Mouse (Mus musculus): ENCODE measurements at regions not wholly inside any gene's neighbourhood (a gene's known extent, or its start where the extent isn't known, plus 50 kb on each side); places are given as distances from the start of the nearest gene placed in this dataset.

DNA sequence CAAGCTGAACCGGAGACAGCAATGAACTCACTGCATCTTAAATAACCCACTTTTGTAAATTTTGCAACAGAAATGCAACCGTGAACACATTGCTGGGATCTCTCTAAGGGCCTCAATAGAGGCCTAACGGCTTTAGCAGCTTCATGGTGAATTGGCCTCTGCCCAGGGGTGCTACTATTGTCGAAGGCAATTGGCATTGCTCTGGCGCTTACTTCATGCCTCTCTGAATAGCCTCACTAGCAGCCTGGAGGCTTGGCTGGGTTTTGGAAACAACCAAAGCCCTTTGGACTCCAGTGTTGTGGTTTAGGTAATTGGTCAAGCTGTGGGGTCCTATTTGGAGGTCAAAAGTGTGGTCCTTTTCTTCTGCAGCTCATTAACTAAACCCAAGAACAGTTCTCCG, 382.3 kb downstream of the Mllt3 start:
- Histone ChIP-seq H3K4me1 (ENCODE audit: control insufficient read depth in 2 of 2, insufficient read depth in 2 of 2, low read length in 2 of 2, poor library complexity in 1 of 2) (peaks cover 0 to 3% of the 10 kb centered on the region in 2 experiments; a peak in 1 of 4 replicates), H3K4me3 (ENCODE audit: insufficient read depth in 1 of 2, low read depth in 1 of 2, low read length in 2 of 2, poor library complexity in 1 of 2, severe bottlenecking in 1 of 2) (no peak overlapping the region), H3K27ac (ENCODE audit: insufficient read depth, low read depth, low read length, poor library complexity, severe bottlenecking) (no peak overlapping the region), H3K36me3 (ENCODE audit: control insufficient read depth, insufficient read depth, low read length, poor library complexity, severe bottlenecking) (no peaks in the 10 kb centered on the region), H3K9me3 (ENCODE audit: control insufficient read depth, insufficient read depth, low read depth, low read length) (no peaks in the 10 kb centered on the region), H3K9ac (ENCODE audit: insufficient read depth, low read depth, low read length, poor library complexity, severe bottlenecking) (no peak overlapping the region)
- no peak for TF ChIP-seq CHD2 (IDR thresholded peaks at IDR 0.05; ENCODE audit: low read depth, low read length)
- TF ChIP-seq MAFK (IDR thresholded peaks at IDR 0.05; ENCODE audit: insufficient read depth, low read depth, low read length) = no peak
- no peak for TF ChIP-seq ZNF384 (IDR thresholded peaks at IDR 0.05; ENCODE audit: low read depth, low read length)
- no peak for TF ChIP-seq ZC3H11A (IDR thresholded peaks at IDR 0.05; ENCODE audit: borderline replicate concordance, low read depth, low read length)
- no peak for TF ChIP-seq HCFC1 (IDR thresholded peaks at IDR 0.05; ENCODE audit: borderline replicate concordance, insufficient read depth, low read length)
- DNase-seq (ENCODE audit: low read depth, low spot score) = no peak
- in situ Hi-C loops (cut with MboI; ENCODE audit: low sequenced_read_pairs in 2 of 2, unreplicated experiment in 2 of 2) = no loop called here

DNA sequence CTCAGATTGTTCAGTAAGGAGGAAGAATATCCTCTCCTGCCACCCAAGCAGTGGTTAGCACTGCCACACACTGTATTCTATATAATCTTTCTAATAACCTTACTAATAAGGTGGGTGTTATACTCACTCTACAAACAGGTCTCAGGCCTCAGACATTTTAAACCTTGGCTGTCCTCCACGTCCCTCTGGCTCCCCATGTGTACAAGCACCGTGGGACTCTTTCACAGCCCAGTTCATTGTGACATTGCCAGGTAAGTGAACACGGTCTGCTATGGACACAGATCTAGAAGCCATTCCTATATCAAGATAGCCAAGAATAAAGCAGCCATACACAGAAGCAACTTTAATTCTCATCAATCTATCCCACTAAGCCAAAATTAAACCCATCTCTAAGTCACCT, 382.8 kb downstream of the Mllt3 start:
- Histone ChIP-seq H3K9me3 (ENCODE audit: control insufficient read depth, insufficient read depth, low read depth, low read length) (no peaks in the 10 kb centered on the region), H3K4me1 (ENCODE audit: control insufficient read depth in 2 of 2, insufficient read depth in 2 of 2, low read length in 2 of 2, poor library complexity in 1 of 2) (peaks cover 0 to 3% of the 10 kb centered on the region in 2 experiments; a peak in 1 of 4 replicates), H3K9ac (ENCODE audit: insufficient read depth, low read depth, low read length, poor library complexity, severe bottlenecking) (no peak overlapping the region), H3K27ac (ENCODE audit: insufficient read depth, low read depth, low read length, poor library complexity, severe bottlenecking) (no peak overlapping the region), H3K36me3 (ENCODE audit: control insufficient read depth, insufficient read depth, low read length, poor library complexity, severe bottlenecking) (no peaks in the 10 kb centered on the region), H3K4me3 (ENCODE audit: insufficient read depth in 1 of 2, low read depth in 1 of 2, low read length in 2 of 2, poor library complexity in 1 of 2, severe bottlenecking in 1 of 2) (no peak overlapping the region)
- no peak for DNase-seq (ENCODE audit: low read depth, low spot score)
- TF ChIP-seq CHD2 (IDR thresholded peaks at IDR 0.05; ENCODE audit: low read depth, low read length) (no peak), ZC3H11A (IDR thresholded peaks at IDR 0.05; ENCODE audit: borderline replicate concordance, low read depth, low read length) (no peak), MAFK (IDR thresholded peaks at IDR 0.05; ENCODE audit: insufficient read depth, low read depth, low read length) (no peak), ZNF384 (IDR thresholded peaks at IDR 0.05; ENCODE audit: low read depth, low read length) (no peak), HCFC1 (IDR thresholded peaks at IDR 0.05; ENCODE audit: borderline replicate concordance, insufficient read depth, low read length) (no peak)
- in situ Hi-C loops (cut with MboI; ENCODE audit: low sequenced_read_pairs in 2 of 2, unreplicated experiment in 2 of 2) = no loop called here

DNA sequence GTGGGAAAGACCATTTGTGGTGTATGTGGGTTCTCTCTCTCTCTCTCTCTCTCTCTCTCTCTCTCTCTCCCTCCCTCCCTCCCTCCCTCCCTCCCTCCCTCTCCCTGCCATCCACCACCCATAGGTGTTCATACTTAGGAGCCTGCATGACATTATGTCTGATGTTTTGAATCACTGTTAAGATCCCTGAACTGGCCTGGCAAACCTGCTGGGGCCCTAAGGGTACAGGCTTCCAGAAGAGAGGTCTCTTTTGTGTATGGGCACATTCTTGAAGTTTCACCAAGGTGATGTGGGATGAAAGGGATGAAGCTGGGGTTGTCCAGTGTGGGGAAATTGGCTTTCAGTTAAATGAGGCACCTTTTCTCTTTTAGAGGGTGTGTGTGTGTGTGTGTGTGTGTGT, 384.2 kb downstream of the Mllt3 start:
- peaks cover 0 to 3% of the 10 kb centered on the region in 2 experiments; a peak in 1 of 4 replicates for H3K4me1 ChIP-seq (ENCODE audit: control insufficient read depth in 2 of 2, insufficient read depth in 2 of 2, low read length in 2 of 2, poor library complexity in 1 of 2)
- H3K27ac ChIP-seq (ENCODE audit: insufficient read depth, low read depth, low read length, poor library complexity, severe bottlenecking) = no peak overlapping the region
- in situ Hi-C loops (cut with MboI; ENCODE audit: low sequenced_read_pairs in 2 of 2, unreplicated experiment in 2 of 2) = no loop called here
- no peak for TF ChIP-seq CHD2 (IDR thresholded peaks at IDR 0.05; ENCODE audit: low read depth, low read length)
- no peak for TF ChIP-seq ZC3H11A (IDR thresholded peaks at IDR 0.05; ENCODE audit: borderline replicate concordance, low read depth, low read length)
- no peak for TF ChIP-seq ZNF384 (IDR thresholded peaks at IDR 0.05; ENCODE audit: low read depth, low read length)
- TF ChIP-seq HCFC1 (IDR thresholded peaks at IDR 0.05; ENCODE audit: borderline replicate concordance, insufficient read depth, low read length) = no peak
- TF ChIP-seq MAFK (IDR thresholded peaks at IDR 0.05; ENCODE audit: insufficient read depth, low read depth, low read length) = no peak
- H3K9ac ChIP-seq (ENCODE audit: insufficient read depth, low read depth, low read length, poor library complexity, severe bottlenecking) = no peak overlapping the region
- no peaks in the 10 kb centered on the region for H3K36me3 ChIP-seq (ENCODE audit: control insufficient read depth, insufficient read depth, low read length, poor library complexity, severe bottlenecking)
- H3K9me3 ChIP-seq (ENCODE audit: control insufficient read depth, insufficient read depth, low read depth, low read length) = no peaks in the 10 kb centered on the region
- DNase-seq (ENCODE audit: low read depth, low spot score) = no peak
- no peak overlapping the region for H3K4me3 ChIP-seq (ENCODE audit: insufficient read depth in 1 of 2, low read depth in 1 of 2, low read length in 2 of 2, poor library complexity in 1 of 2, severe bottlenecking in 1 of 2)

DNA sequence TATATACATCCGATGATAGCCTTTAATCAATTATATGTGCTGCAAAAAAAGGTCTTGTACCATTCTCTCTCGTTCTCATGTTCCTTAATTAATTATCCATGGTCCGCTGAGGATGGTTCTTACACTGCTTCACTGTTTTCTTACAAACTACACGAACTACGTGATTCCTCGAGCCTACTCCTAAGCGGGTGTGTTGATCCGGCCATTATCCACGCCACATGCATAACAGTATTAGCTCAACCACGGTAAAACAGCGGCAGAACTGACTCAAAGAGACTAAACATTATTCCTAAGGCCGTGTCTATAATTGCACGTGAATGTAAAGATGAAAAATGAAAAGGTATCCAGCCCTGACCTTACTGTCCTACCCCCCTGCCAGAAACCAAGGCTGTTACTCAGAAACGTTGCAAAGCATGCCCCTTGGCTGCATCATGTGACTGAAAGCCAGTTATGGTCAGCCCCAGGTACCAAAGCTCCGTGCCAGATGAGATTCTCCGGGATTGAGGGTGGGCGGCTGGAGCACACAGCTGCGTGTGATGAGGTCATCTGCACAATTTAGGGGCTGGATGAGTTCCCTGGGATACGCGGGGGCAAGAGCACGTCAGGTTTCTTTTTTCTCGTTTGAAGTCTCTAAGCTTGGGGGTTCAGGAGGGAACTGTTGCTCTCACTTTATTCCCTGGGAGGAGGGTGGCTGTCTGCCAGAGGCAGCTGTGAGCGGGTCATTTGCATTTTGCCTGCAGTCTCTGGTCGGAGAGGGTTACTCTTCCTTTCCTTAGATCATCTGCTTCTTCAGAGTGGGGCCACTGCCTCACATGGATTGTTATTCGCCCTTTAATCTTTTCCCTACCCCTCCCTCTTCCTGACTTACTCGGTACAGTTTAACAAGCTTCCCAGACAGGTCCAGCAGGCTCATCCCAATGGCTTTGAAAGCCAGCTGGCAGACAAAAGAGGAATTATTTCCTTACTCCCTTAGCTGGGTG, 384.9 kb downstream of the Mllt3 start:
- Histone ChIP-seq H3K9ac (ENCODE audit: insufficient read depth, low read depth, low read length, poor library complexity, severe bottlenecking) (no peak overlapping the region), H3K4me1 (ENCODE audit: control insufficient read depth in 2 of 2, insufficient read depth in 2 of 2, low read length in 2 of 2, poor library complexity in 1 of 2) (peaks cover 0 to 3% of the 10 kb centered on the region in 2 experiments; a peak in 1 of 4 replicates), H3K36me3 (ENCODE audit: control insufficient read depth, insufficient read depth, low read length, poor library complexity, severe bottlenecking) (no peaks in the 10 kb centered on the region), H3K27ac (ENCODE audit: insufficient read depth, low read depth, low read length, poor library complexity, severe bottlenecking) (no peak overlapping the region), H3K4me3 (ENCODE audit: insufficient read depth in 1 of 2, low read depth in 1 of 2, low read length in 2 of 2, poor library complexity in 1 of 2, severe bottlenecking in 1 of 2) (0 out of 4 replicates have a peak overlapping the region, but pooled peaks of 1 of the 2 experiments have one; percentile 6), H3K9me3 (ENCODE audit: control insufficient read depth, insufficient read depth, low read depth, low read length) (no peaks in the 10 kb centered on the region)
- DNase-seq (ENCODE audit: low read depth, low spot score) = no peak
- TF ChIP-seq CHD2 (IDR thresholded peaks at IDR 0.05; ENCODE audit: low read depth, low read length) (peak; percentile 69), HCFC1 (IDR thresholded peaks at IDR 0.05; ENCODE audit: borderline replicate concordance, insufficient read depth, low read length) (no peak)
- in situ Hi-C loops (cut with MboI; ENCODE audit: low sequenced_read_pairs in 2 of 2, unreplicated experiment in 2 of 2) = no loop called here
